Mouse (Mus musculus) intestine, embryonic 14.5 days (tissue): ENCODE data around the gene Mmp11. TPM values are rescaled to one million over a fixed set of nuclear protein-coding genes. Genes with fewer than 3 reads are reported as not detected.
A peak's percentile ranks its signal among the peaks of the same experiment; 100 is the strongest.

Source experiments
- ATAC-seq: fragments of 200-750 bp; cut with Nextera tagmentation; replicated peaks from 2 replicates; pipeline ENCODE4 v1.8.0; 2017; ENCODE audit warnings: low read depth, moderate number of reproducible peaks, moderate TSS enrichment, moderate library complexity; ENCODE audit not compliant: low FRiP score, low TSS enrichment
- DNase-seq: peaks from one replicate; pipeline ENCODE4 v3.0.0-alpha.2; 2018; ENCODE audit warnings: low spot score
- H3K27ac ChIP-seq: fragments of 300-500 bp; sonication (generic); 2 replicates; pipeline ENCODE4 v1.5.1; 2014; ENCODE audit warnings: low read depth, mild to moderate bottlenecking, control low read depth
- H3K27me3 ChIP-seq: fragments of 300-500 bp; sonication (generic); replicated peaks from 2 replicates; pipeline ENCODE4 v1.6.1; 2014; ENCODE audit warnings: low read length, control low read depth; ENCODE audit not compliant: control insufficient read depth, insufficient read depth
- H3K36me3 ChIP-seq: fragments of 300-500 bp; sonication (generic); 2 replicates; pipeline ENCODE4 v1.6.1; 2014; ENCODE audit warnings: low read length, control low read depth; ENCODE audit not compliant: control insufficient read depth, insufficient read depth
- H3K4me1 ChIP-seq: fragments of 300-500 bp; sonication (generic); replicated peaks from 2 replicates; pipeline ENCODE4 v1.6.1; 2014; ENCODE audit warnings: low read length, control low read depth, mixed read lengths; ENCODE audit not compliant: control insufficient read depth, insufficient read depth
- H3K4me2 ChIP-seq: fragments of 300-500 bp; sonication (generic); 2 replicates; pipeline ENCODE4 v1.6.1; 2014; ENCODE audit warnings: low read length
- H3K4me3 ChIP-seq: fragments of 300-500 bp; sonication (generic); 2 replicates; pipeline ENCODE4 v1.5.1; 2014; ENCODE audit warnings: low read depth, low read length, control low read depth, mixed read lengths
- H3K9ac ChIP-seq: fragments of 300-500 bp; sonication (generic); 2 replicates; pipeline ENCODE4 v1.6.1; 2014; ENCODE audit warnings: mild to moderate bottlenecking, low read length
- H3K9me3 ChIP-seq: fragments of 300-500 bp; sonication (generic); 2 replicates; pipeline ENCODE4 v1.6.1; 2016; ENCODE audit warnings: low read length, control low read depth; ENCODE audit not compliant: control insufficient read depth
- WGBS: fragments of 180-500 bp; shearing (Covaris S2); extraction: QIAGEN DNeasy Blood & Tissue Kit; methylation state at CpG from one replicate; pipeline ENCODE4 v1.1.7; 2014; 5-methylcytosine and 5-hydroxymethylcytosine counted together
- polyA plus RNA-seq: library from polyadenylated mRNA; unstranded; fragments of >200 nt; fragmentation: Nextera tagmentation; extraction: Ambion mirVana; gene quantifications from 2 replicates; pipeline ENCODE4 v1.2.1, GENCODE M21; 2014

Mmp11 gene
- polyA plus RNA-seq, 1 experiment from 2014 or later = 40.9 TPM

GRCm38 (mm10) chr10:75941042-75941824 is 4.9 kb upstream of the Mmp11 start:
- peaks cover 4% of the 10 kb centered on the region for H3K27me3 ChIP-seq
- no peaks in the 10 kb centered on the region for H3K36me3 ChIP-seq
- WGBS = 74% methylated on average over 9 of the region's 9 CpGs
- no peak overlapping the region for H3K9ac ChIP-seq
- H3K4me3 ChIP-seq = no peak overlapping the region
- no peak overlapping the region for H3K4me2 ChIP-seq
- H3K9me3 ChIP-seq = no peaks in the 10 kb centered on the region
- DNase-seq (no peak), ATAC-seq (no peak)
- H3K4me1 ChIP-seq = peaks cover 6% of the 10 kb centered on the region; the same call in 1 of the 2 replicates
- no peak overlapping the region for H3K27ac ChIP-seq

- Histone ChIP-seq H3K36me3 (no peaks in the 10 kb centered on the region), H3K27ac (no peak within 1 kb of the TSS), H3K4me2 (no peak within 1 kb of the TSS), H3K9me3 (no peaks in the 10 kb centered on the region), H3K9ac (no peak within 1 kb of the TSS), H3K4me1 (peaks cover 6% of the 10 kb centered on the region), H3K27me3 (peaks cover 8% of the 10 kb centered on the region), H3K4me3 (no peak within 1 kb of the TSS)
- DNase-seq (no peak), ATAC-seq (no peak)
- WGBS = 81% methylated on average over 5 of the region's 5 CpGs
Measured at GRCm38 (mm10) chr10:75940520-75940919, 4.2 kb upstream of the Mmp11 start, which contains the start of gene Gm867. Gene Gm867, minus strand, starts transcription at chr10:75940672.

- ATAC-seq (no peak), DNase-seq (no peak)
- Histone ChIP-seq H3K27ac (no peak overlapping the region), H3K4me2 (no peak overlapping the region), H3K27me3 (peaks cover 10% of the 10 kb centered on the region), H3K9me3 (no peaks in the 10 kb centered on the region), H3K4me3 (no peak overlapping the region), H3K4me1 (peaks cover 6% of the 10 kb centered on the region), H3K36me3 (no peaks in the 10 kb centered on the region), H3K9ac (no peak overlapping the region)
- WGBS = 54% methylated on average over 9 of the region's 9 CpGs
Measured at GRCm38 (mm10) chr10:75939481-75940234, 3.4 kb upstream of the Mmp11 start.

GRCm38 (mm10) chr10:75937851-75938643 is 1.8 kb upstream of the Mmp11 start:
- no peak overlapping the region for H3K4me3 ChIP-seq
- H3K36me3 ChIP-seq = no peaks in the 10 kb centered on the region
- H3K27me3 ChIP-seq = peaks cover 10% of the 10 kb centered on the region
- 45% methylated on average over 10 of the region's 10 CpGs for WGBS
- no peak overlapping the region for H3K27ac ChIP-seq
- no peak for DNase-seq
- H3K4me2 ChIP-seq = no peak overlapping the region
- no peak for ATAC-seq
- H3K4me1 ChIP-seq = no peaks in the 10 kb centered on the region; the same call in 1 of the 2 replicates
- H3K9ac ChIP-seq = no peak overlapping the region
- no peaks in the 10 kb centered on the region for H3K9me3 ChIP-seq

- Histone ChIP-seq H3K36me3 (no peaks in the 10 kb centered on the region), H3K4me3 (no peak overlapping the region), H3K27me3 (peaks cover 10% of the 10 kb centered on the region), H3K4me1 (peaks cover under 1% of the 10 kb centered on the region), H3K9me3 (no peaks in the 10 kb centered on the region), H3K27ac (no peak overlapping the region), H3K9ac (no peak overlapping the region), H3K4me2 (no peak overlapping the region)
- WGBS = 42% methylated on average over 18 of the region's 18 CpGs
- DNase-seq (no peak), ATAC-seq (no peak)
Measured at GRCm38 (mm10) chr10:75936909-75937667, 792 bp upstream of the Mmp11 start.

GRCm38 (mm10) chr10:75934991-75935390 is 1.3 kb downstream of the Mmp11 start:
- Histone ChIP-seq H3K4me3 (no peak overlapping the region), H3K36me3 (no peaks in the 10 kb centered on the region), H3K4me1 (peaks cover 12% of the 10 kb centered on the region), H3K9me3 (no peaks in the 10 kb centered on the region), H3K4me2 (peak overlapping the region; percentile 80), H3K27me3 (peaks cover 10% of the 10 kb centered on the region), H3K27ac (no peak overlapping the region), H3K9ac (no peak overlapping the region; the same call in 1 of the 2 replicates)
- DNase-seq (no peak), ATAC-seq (no peak)
- 61% methylated on average over 1 of the region's 1 CpGs for WGBS

- H3K27me3 ChIP-seq = peaks cover 10% of the 10 kb centered on the region
- peaks cover 5% of the 10 kb centered on the region for H3K36me3 ChIP-seq
- WGBS = 39% methylated on average over 6 of the region's 6 CpGs
- H3K4me1 ChIP-seq = peaks cover 12% of the 10 kb centered on the region
- DNase-seq = no peak
- peak within 1 kb of the TSS; percentile 92 for H3K4me2 ChIP-seq
- H3K9ac ChIP-seq = peak within 1 kb of the TSS; percentile 77
- H3K27ac ChIP-seq = peak within 1 kb of the TSS; percentile 43; the same call in 1 of the 2 replicates
- H3K9me3 ChIP-seq = no peaks in the 10 kb centered on the region
- H3K4me3 ChIP-seq = peak within 1 kb of the TSS; percentile 65
- ATAC-seq = no peak
Measured at GRCm38 (mm10) chr10:75932891-75933290, 3.4 kb downstream of the Mmp11 start, which contains the start of gene Chchd10. Gene Chchd10, plus strand, starts transcription at chr10:75933130.
